Mouse (Mus musculus): ENCODE results near the gene Fopnl. TPM values are rescaled to one million over a fixed set of nuclear protein-coding genes. Genes with fewer than 3 reads are reported as not detected.
A peak's percentile ranks its signal among the peaks of the same experiment; 100 is the strongest.

Fopnl gene
- total and polyA plus RNA-seq, 3 experiments: 44.8 to 46.9 TPM; not detected in 1

GRCm38 (mm10) chr16:14352663-14353062 lies 35.5 kb upstream of the Fopnl start (continued):
- no peak for TF ChIP-seq UBTF (IDR thresholded peaks at IDR 0.05; ENCODE audit: borderline replicate concordance, insufficient read depth, low read depth, low read length)
- no peak for TF ChIP-seq MAZ (IDR thresholded peaks at IDR 0.05; ENCODE audit: low read depth, low read length)
- no peak for TF ChIP-seq USF1 (IDR thresholded peaks at IDR 0.05; ENCODE audit: low read depth, low read length)
- TF ChIP-seq MEF2A (IDR thresholded peaks at IDR 0.05; ENCODE audit: extremely low read depth, insufficient replicate concordance, low read depth, low read length, poor library complexity, severe bottlenecking): no peak
- no peak for TF ChIP-seq CHD2 (IDR thresholded peaks at IDR 0.05; ENCODE audit: low read length)
- no peak for TF ChIP-seq TAL1 (IDR thresholded peaks at IDR 0.05; ENCODE audit: low read length)
- TF ChIP-seq RAD21 (IDR thresholded peaks at IDR 0.05; ENCODE audit: low read depth, low read length): no peak
- no peak for TF ChIP-seq MXI1 (IDR thresholded peaks at IDR 0.05; ENCODE audit: low read depth, low read length)
- TF ChIP-seq POLR2AphosphoS2 (IDR thresholded peaks at IDR 0.05; ENCODE audit: low read length): no peak
- TF ChIP-seq MYB (IDR thresholded peaks at IDR 0.05; ENCODE audit: low read depth, low read length): no peak
- TF ChIP-seq ETS1 (IDR thresholded peaks at IDR 0.05; ENCODE audit: low read depth, low read length): peak; percentile 47
- peak; percentile 97 for TF ChIP-seq GABPA (IDR thresholded peaks at IDR 0.05; ENCODE audit: low read depth, low read length)
- no peak; the same call in none of the 2 replicates for TF ChIP-seq SIN3A (IDR thresholded peaks at IDR 0.05; ENCODE audit: low read length)
- TF ChIP-seq NELFE (IDR thresholded peaks at IDR 0.05; ENCODE audit: low read depth, low read length): no peak
- no peak for TF ChIP-seq CHD1 (IDR thresholded peaks at IDR 0.05; ENCODE audit: low read depth, low read length)
- peak; percentile 9; the same call in 1 of the 2 replicates for TF ChIP-seq GATA1 (IDR thresholded peaks at IDR 0.05; ENCODE audit: low read depth, low read length)
- no peak for TF ChIP-seq POLR2A (IDR thresholded peaks at IDR 0.05; ENCODE audit: control insufficient read depth in 1 of 2, insufficient read depth in 1 of 2, low read depth in 1 of 2, low read length in 2 of 2, poor library complexity in 1 of 2)
- no peak for TF ChIP-seq TCF12 (IDR thresholded peaks at IDR 0.05; ENCODE audit: low read depth, low read length)
- no peak for TF ChIP-seq TBP (IDR thresholded peaks at IDR 0.05; ENCODE audit: low read depth, low read length)
- no peak for TF ChIP-seq BHLHE40 (IDR thresholded peaks at IDR 0.05; ENCODE audit: borderline replicate concordance, low read depth, low read length)

GRCm38 (mm10) chr16:14352234-14352633 lies 35.0 kb upstream of the Fopnl start:
- H3K36me3 ChIP-seq (ENCODE audit: control insufficient read depth in 1 of 2, insufficient read depth in 2 of 2, low read length in 2 of 2): peaks cover 0 to 44% of the 10 kb centered on the region in 2 experiments; a peak in 2 of 4 replicates

More at GRCm38 (mm10) chr16:14352234-14352633, 35.0 kb upstream of the Fopnl start:
- peaks cover 15 to 34% of the 10 kb centered on the region in 2 experiments for H3K4me1 ChIP-seq (ENCODE audit: control insufficient read depth in 1 of 2, insufficient read depth in 2 of 2, low read length in 2 of 2)
- peak overlapping the region; percentile 50 for H3K9ac ChIP-seq (ENCODE audit: control insufficient read depth, low read depth, low read length, poor library complexity, severe bottlenecking)
- no peak overlapping the region for H3K4me3 ChIP-seq (ENCODE audit: control insufficient read depth in 1 of 2, insufficient read depth in 1 of 2, low read depth in 2 of 2, low read length in 2 of 2)
- no peaks in the 10 kb centered on the region for H3K79me2 ChIP-seq (ENCODE audit: control insufficient read depth, insufficient read depth, low read length, poor library complexity)
- TF ChIP-seq ZKSCAN1 (IDR thresholded peaks at IDR 0.05; ENCODE audit: low read depth, low read length) (no peak), TBP (IDR thresholded peaks at IDR 0.05; ENCODE audit: low read depth, low read length) (peak; percentile 70)
- H3K27me3 ChIP-seq (ENCODE audit: control insufficient read depth in 1 of 2, insufficient read depth in 2 of 2, low read length in 2 of 2): no peaks in the 10 kb centered on the region
- no peaks in the 10 kb centered on the region for H3K9me3 ChIP-seq (replicated peaks; ENCODE audit: insufficient read depth, low read length)
- peak; percentile 55 for DNase-seq (ENCODE audit: low read depth, low spot score)
- H3K27ac ChIP-seq (ENCODE audit: control insufficient read depth, low read depth, low read length): peak overlapping the region; percentile 96

All from MEL (cell line).